In genomic region chr12:26130011-26130410, GRCm38 (mm10) we compare ENCODE assay signal across 28 mouse cellular contexts.
"Had no signal": no experiment of that assay in that cellular context is flagged by ENCODE, and none has a peak within 500 bp of the region (broad histone marks: within the 10 kb centered on the region; RNA-seq: fewer than 3 reads in every experiment).

No protein-coding gene starts in this region.

- H3K9me3 ChIP-seq: heart, embryonic 13.5 days; heart, embryonic 15.5 days; hindbrain, embryonic 10.5 days; hindbrain, embryonic 12.5 days; intestine, embryonic 15.5 days; limb, embryonic 10.5 days; limb, embryonic 12.5 days; liver, embryonic 13.5 days; liver, embryonic 15.5 days had no signal

- H3K9ac ChIP-seq: heart, embryonic 13.5 days; heart, embryonic 15.5 days; hindbrain, embryonic 12.5 days; hindbrain, embryonic 14.5 days; intestine, embryonic 15.5 days; limb, embryonic 12.5 days; liver, embryonic 13.5 days; liver, embryonic 15.5 days; liver, postnatal 0 days had no signal

- H3K36me3 ChIP-seq: heart, embryonic 13.5 days; heart, embryonic 15.5 days; hindbrain, embryonic 10.5 days; hindbrain, embryonic 12.5 days; intestine, embryonic 15.5 days; limb, embryonic 10.5 days; limb, embryonic 12.5 days; liver, embryonic 13.5 days; liver, embryonic 15.5 days had no signal

- H3K27me3 ChIP-seq: heart, embryonic 13.5 days; heart, embryonic 15.5 days; hindbrain, embryonic 12.5 days; intestine, embryonic 15.5 days; limb, embryonic 12.5 days; liver, embryonic 13.5 days; liver, embryonic 15.5 days had no signal

- H3K4me3 ChIP-seq: gastrocnemius, adult 2 months; heart, embryonic 13.5 days; heart, embryonic 15.5 days; hindbrain, embryonic 10.5 days; hindbrain, embryonic 12.5 days; intestine, embryonic 15.5 days; limb, embryonic 10.5 days; limb, embryonic 12.5 days; liver, embryonic 13.5 days; liver, embryonic 15.5 days had no signal

- H3K4me2 ChIP-seq: heart, embryonic 11.5 days; heart, embryonic 13.5 days; heart, embryonic 15.5 days; hindbrain, embryonic 12.5 days; hindbrain, embryonic 14.5 days; intestine, embryonic 15.5 days; limb, embryonic 12.5 days; liver, embryonic 11.5 days; liver, embryonic 13.5 days; liver, embryonic 15.5 days had no signal

- H3K4me1 ChIP-seq: heart, embryonic 15.5 days; intestine, embryonic 15.5 days; limb, embryonic 10.5 days; limb, embryonic 12.5 days; liver, embryonic 13.5 days; liver, embryonic 15.5 days had no signal

- DNase-seq: gastrocnemius, adult 2 months; gastrocnemius, postnatal 10 days; gastrocnemius, postnatal 25 days; heart, adult 18-20 months; heart, postnatal 14 days; heart, postnatal 4 days; kidney, adult 18-20 months; kidney, adult 8-10 months; kidney, postnatal 10 days; kidney, postnatal 25 days; kidney, postnatal 4 days; liver; liver, embryonic 13.5 days; liver, postnatal 0 days had no signal

- H3K27ac ChIP-seq: gastrocnemius, adult 2 months; heart, embryonic 13.5 days; heart, embryonic 15.5 days; hindbrain, embryonic 10.5 days; hindbrain, embryonic 12.5 days; hindbrain, embryonic 14.5 days; intestine, embryonic 15.5 days; limb, embryonic 10.5 days; limb, embryonic 12.5 days; liver, embryonic 13.5 days; liver, embryonic 15.5 days had no signal

- ATAC-seq: hindbrain, embryonic 16.5 days; inflammation-experienced regulatory T-cells, adult 6 months; intestine, embryonic 15.5 days; intestine, postnatal 0 days; liver, postnatal 0 days had no signal
